Comparison of ENCODE assay signal across 19 mouse cellular contexts in genomic region chr1:170323001-170323400, GRCm38 (mm10). TPM values are rescaled to one million over a fixed set of nuclear protein-coding genes. Genes with fewer than 3 reads are reported as not detected.
"Had no signal": no experiment of that assay in that cellular context is flagged by ENCODE, and none has a peak within 500 bp of the region (broad histone marks: within the 10 kb centered on the region; RNA-seq: fewer than 3 reads in every experiment).

No protein-coding gene starts in this region.

- ATAC-seq: intestine, embryonic 16.5 days; liver, embryonic 12.5 days; midbrain, embryonic 13.5 days had no signal

- H3K9ac ChIP-seq: limb, embryonic 15.5 days; liver, embryonic 12.5 days; midbrain, embryonic 13.5 days; neural tube, embryonic 12.5 days had no signal

- H3K4me1 ChIP-seq: limb, embryonic 15.5 days; liver, embryonic 12.5 days; midbrain, embryonic 13.5 days; neural tube, embryonic 12.5 days had no signal

- H3K9me3 ChIP-seq: limb, embryonic 15.5 days; liver, embryonic 12.5 days; midbrain, embryonic 13.5 days; neural tube, embryonic 12.5 days had no signal

- H3K4me2 ChIP-seq: limb, embryonic 15.5 days; liver, embryonic 12.5 days; midbrain, embryonic 13.5 days; neural tube, embryonic 12.5 days had no signal

- DNase-seq: kidney, adult 8-10 months; kidney, postnatal 25 days; right cerebral cortex, postnatal 4 days; spleen, adult 18-20 months; thymus, adult 18-20 months; thymus, postnatal 25 days had no signal

- H3K27ac ChIP-seq: limb, embryonic 15.5 days; liver, embryonic 12.5 days; midbrain, embryonic 13.5 days; neural tube, embryonic 12.5 days had no signal

- H3K4me3 ChIP-seq: limb, embryonic 15.5 days; liver, embryonic 12.5 days; midbrain, embryonic 13.5 days; myocyte; neural tube, embryonic 12.5 days had no signal

- H3K27me3 ChIP-seq: limb, embryonic 15.5 days; liver, embryonic 12.5 days; midbrain, embryonic 13.5 days; neural tube, embryonic 12.5 days had no signal

- H3K36me3 ChIP-seq: liver, embryonic 12.5 days; neural tube, embryonic 12.5 days had no signal

RNA-seq across cellular contexts. Expression of gene Spata46, which starts 14.4 kb away (rescaled TPM):
- total RNA-seq: layer of hippocampus, postnatal 25 days; left cerebral cortex, adult 8-10 months; left cerebral cortex, postnatal 25 days; megakaryocyte progenitor cell, adult 5-6 weeks; neutrophil, adult 5-6 weeks had no signal
- polyA plus RNA-seq: myocyte; urinary bladder, adult 2 months had no signal

RNA-seq across cellular contexts. Expression of gene Sh2d1b1, which starts 45.9 kb away (rescaled TPM):
- total RNA-seq: layer of hippocampus, postnatal 25 days; left cerebral cortex, postnatal 25 days had no signal
- polyA plus RNA-seq: limb, embryonic 11.5 days; midbrain, embryonic 13.5 days had no signal
